Mouse (Mus musculus) MEL (cell line): ENCODE measurements at regions not wholly inside any gene's neighbourhood (a gene's known extent, or its start where the extent isn't known, plus 50 kb on each side); places are given as distances from the start of the nearest gene placed in this dataset.

ENCODE experiments used
- CTCF ChIP-seq, 3 experiments: IDR thresholded peaks in 2 of 3; conservative IDR thresholded peaks in 1 of 3; 2 replicates each; pipeline ENCODE4 v1.5.1; 2011 to 2012; ENCODE audit warnings: low read length in 3 of 3, low read depth in 2 of 3, mild to moderate bottlenecking in 2 of 3, improper control_type of control experiment in 1 of 3, inconsistent platforms in 1 of 3, mixed read lengths in 1 of 3, moderate library complexity in 1 of 3; ENCODE audit not compliant: control insufficient read depth in 1 of 3, insufficient read depth in 1 of 3, poor library complexity in 1 of 3, severe bottlenecking in 1 of 3
- POLR2AphosphoS2 ChIP-seq: IDR thresholded peaks from 2 replicates; pipeline ENCODE4 v1.6.1; 2011; ENCODE audit warnings: low read length, improper control_type of control experiment
- TCF12 ChIP-seq: IDR thresholded peaks from 2 replicates; pipeline ENCODE4 v1.6.1; 2014; ENCODE audit warnings: low read depth, mild to moderate bottlenecking, inconsistent platforms, low read length, improper control_type of control experiment, moderate library complexity
- ZMIZ1 ChIP-seq: IDR thresholded peaks from 2 replicates; pipeline ENCODE4 v1.6.1; 2012; ENCODE audit warnings: low read depth, mild to moderate bottlenecking, inconsistent platforms, low read length, improper control_type of control experiment, moderate library complexity

- TF ChIP-seq CTCF (IDR thresholded peaks at IDR 0.05 in 2 of 3, conservative IDR thresholded peaks at IDR 0.05 in 1 of 3; ENCODE audit: control insufficient read depth in 1 of 3, insufficient read depth in 1 of 3, low read depth in 2 of 3, low read length in 3 of 3, poor library complexity in 1 of 3, severe bottlenecking in 1 of 3) (no peak), TCF12 (no peak), ZMIZ1 (no peak), POLR2AphosphoS2 (no peak)
Measured at GRCm38 (mm10) chr9:78782297-78782696, 167.0 kb downstream of the Cd109 start.
